ENCODE assay signal across 7 mouse cellular contexts in genomic region chr4:88937866-88938711, GRCm38 (mm10). TPM values are rescaled to one million over a fixed set of nuclear protein-coding genes. Genes with fewer than 3 reads are reported as not detected.
A peak's percentile ranks its signal among the peaks of the same experiment; 100 is the strongest.
DNase-seq lines count a peak whose midpoint lies in the region; ATAC-seq and TF ChIP-seq lines count a peak whose summit lies in the region.

No protein-coding gene starts in this region.

- TF ChIP-seq CTCF in intestine, postnatal 0 days (IDR thresholded peaks at IDR 0.05; ENCODE audit: low read depth), result peak; percentile 63

- ATAC-seq in frontal cortex, adult (ENCODE audit: low TSS enrichment), result peak; percentile 94
- ATAC-seq in intestine, postnatal 0 days, result peak; percentile 97

- H3K4me1 ChIP-seq in intestine, postnatal 0 days (replicated peaks; ENCODE audit: control insufficient read depth, insufficient read depth, low read length), result no peaks in the 10 kb centered on the region; the same call in 1 of the 2 replicates
- peaks cover 12% of the 10 kb centered on the region for H3K4me1 ChIP-seq in midbrain, embryonic 10.5 days

- DNase-seq in adrenal gland, adult 18-20 months (ENCODE audit: low spot score in 2 of 2), result peak; percentile 31 to 53
- DNase-seq in cerebellum, adult 9-11 months, result peak; percentile 66
- DNase-seq in left cerebral cortex, postnatal 4 days, result peak; percentile 39
- DNase-seq in midbrain, embryonic 10.5 days (ENCODE audit: low spot score), result peak; percentile 69
- peak; percentile 58 for DNase-seq in spleen, adult 12 weeks (ENCODE audit: low spot score)

- no peaks in the 10 kb centered on the region for H3K27me3 ChIP-seq in intestine, postnatal 0 days (replicated peaks; ENCODE audit: control insufficient read depth, insufficient read depth, low read length)
- H3K27me3 ChIP-seq in midbrain, embryonic 10.5 days (ENCODE audit: low read depth, poor library complexity, severe bottlenecking), result peaks cover 66% of the 10 kb centered on the region

- under 1% methylated on average over 89 of the region's 104 CpGs for WGBS in intestine, postnatal 0 days
- WGBS in midbrain, embryonic 10.5 days, result under 1% methylated on average over 104 of the region's 104 CpGs

- H3K36me3 ChIP-seq in intestine, postnatal 0 days (ENCODE audit: control insufficient read depth, insufficient read depth), result no peaks in the 10 kb centered on the region
- no peaks in the 10 kb centered on the region for H3K36me3 ChIP-seq in midbrain, embryonic 10.5 days

- intact Hi-C loops in left cerebral cortex, postnatal 4 days (cut with DNase I), result loop anchor here (2.0 to 10.0 kb wide), 2 partner anchors 63 to 191 kb away; no protein-coding TSS in a partner anchor

- no peaks in the 10 kb centered on the region for H3K9me3 ChIP-seq in intestine, postnatal 0 days (ENCODE audit: control insufficient read depth)
- no peaks in the 10 kb centered on the region for H3K9me3 ChIP-seq in midbrain, embryonic 10.5 days (replicated peaks)

- peak overlapping the region; percentile 85 for H3K27ac ChIP-seq in intestine, postnatal 0 days (ENCODE audit: low read depth, low read length)
- H3K27ac ChIP-seq in midbrain, embryonic 10.5 days (replicated peaks), result peak overlapping the region; percentile 78

- H3K4me2 ChIP-seq in intestine, postnatal 0 days (replicated peaks; ENCODE audit: low read depth), result peak overlapping the region; percentile 76

- H3K4me3 ChIP-seq in intestine, postnatal 0 days (ENCODE audit: low read depth, low read length), result peak overlapping the region; percentile 73
- peak overlapping the region; percentile 77 for H3K4me3 ChIP-seq in midbrain, embryonic 10.5 days

- peak overlapping the region; percentile 84 for H3K9ac ChIP-seq in intestine, postnatal 0 days (ENCODE audit: low read depth, low read length)

RNA-seq across cellular contexts. Expression of gene Ifne, which starts 58.1 kb away (rescaled TPM):
- not detected for total RNA-seq in adrenal gland, adult 18-20 months (2021)
- not detected in 2 replicates for polyA plus RNA-seq in intestine, postnatal 0 days (2015; fragmentation: Nextera tagmentation; extraction: Ambion mirVana)
- total RNA-seq in left cerebral cortex, postnatal 4 days (2021), result not detected
- polyA plus RNA-seq in midbrain, embryonic 10.5 days (2016; fragmentation: Nextera tagmentation; extraction: Ambion mirVana), result not detected in 2 replicates

Comparison
In these comparisons a context has a peak if more than half of its experiments do, and no peak if none do; other contexts are left out.
1. Peak in every context shown above with its lines: DNase-seq, ATAC-seq, H3K4me3 ChIP-seq and H3K27ac ChIP-seq.